Mouse (Mus musculus) cerebellum, adult 2 months (tissue): ENCODE measurements around the gene Gm5475.

ENCODE experiments used
- CTCF ChIP-seq: fragments of 200-500 bp; IDR thresholded peaks from 2 replicates; pipeline ENCODE4 v1.5.1; 2011; ENCODE audit warnings: low read depth, mild to moderate bottlenecking, control low read depth, low read length, moderate library complexity, borderline replicate concordance; ENCODE audit not compliant: insufficient read depth
- POLR2A ChIP-seq: fragments of 200-500 bp; IDR thresholded peaks from 2 replicates; pipeline ENCODE4 v1.6.1; 2011; ENCODE audit warnings: low read length, control low read depth, borderline replicate concordance; ENCODE audit not compliant: insufficient read depth

- no peak for TF ChIP-seq POLR2A
- TF ChIP-seq CTCF = no peak
Observed at GRCm38 (mm10) chr15:100449495-100449894, 27.5 kb downstream of the Gm5475 start.
